Mouse (Mus musculus): ENCODE measurements at regions not wholly inside any gene's neighbourhood (a gene's known extent, or its start where the extent isn't known, plus 50 kb on each side); places are given as distances from the start of the nearest gene placed in this dataset.

DNA sequence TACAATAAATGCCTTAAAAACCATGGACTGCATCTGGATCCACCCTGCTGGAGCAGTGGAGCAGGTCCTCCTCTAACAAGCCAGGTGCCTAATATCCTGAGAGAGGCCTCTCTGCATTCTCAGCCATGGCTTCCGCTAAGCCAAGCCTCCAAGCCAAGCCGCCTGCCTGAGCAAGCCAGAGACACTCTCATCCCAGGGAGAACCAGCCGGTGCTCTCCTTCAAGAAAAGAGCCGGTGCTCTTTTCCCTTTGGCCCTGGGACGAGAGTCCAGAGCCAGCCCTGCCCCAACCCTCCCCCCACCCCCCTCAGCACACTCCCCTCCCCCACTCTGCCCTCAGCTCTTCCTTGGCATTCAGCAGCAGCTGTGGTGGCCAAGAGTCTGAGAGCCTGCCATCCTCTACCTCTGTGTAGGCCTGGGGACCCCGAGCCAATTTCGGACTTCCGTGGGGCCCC lies 56.3 kb upstream of the Cep85l start:
- TF ChIP-seq CTCF (IDR thresholded peaks at IDR 0.05; ENCODE audit: low read depth): no peak
- no peak for TF ChIP-seq EP300 (IDR thresholded peaks at IDR 0.05; ENCODE audit: low read depth)
